Mouse (Mus musculus) liver, postnatal 0 days (tissue): Measurements from ENCODE around the gene Rasgef1c. TPM values are rescaled to one million over a fixed set of nuclear protein-coding genes. Genes with fewer than 3 reads are reported as not detected.

Source experiments
- ATAC-seq: fragments of 200-750 bp; cut with Nextera tagmentation; 2 replicates; pipeline ENCODE4 v1.8.0; 2017; ENCODE audit warnings: mild to moderate bottlenecking, moderate library complexity
- DNase-seq: peaks from one replicate; pipeline ENCODE4 v3.0.0-alpha.2; 2016
- H3K27ac ChIP-seq: fragments of 300-500 bp; sonication (generic); 2 replicates; pipeline ENCODE4 v1.5.1; 2014; ENCODE audit warnings: antibody characterized with exemption, moderate library complexity, mild to moderate bottlenecking, low read depth
- H3K27me3 ChIP-seq: fragments of 300-500 bp; sonication (generic); 2 replicates; pipeline ENCODE4 v1.6.1; 2014; ENCODE audit warnings: low read length, control low read depth, mixed read lengths; ENCODE audit not compliant: insufficient read depth
- H3K36me3 ChIP-seq: fragments of 300-500 bp; sonication (generic); replicated peaks from 2 replicates; pipeline ENCODE4 v1.6.1; 2014; ENCODE audit warnings: mild to moderate bottlenecking, control low read depth, low read length, moderate library complexity, mixed read lengths; ENCODE audit not compliant: insufficient read depth
- H3K4me1 ChIP-seq: fragments of 300-500 bp; sonication (generic); 2 replicates; pipeline ENCODE4 v1.6.1; 2014; ENCODE audit warnings: antibody characterized with exemption, mild to moderate bottlenecking, control low read depth; ENCODE audit not compliant: insufficient read depth
- H3K4me2 ChIP-seq: fragments of 300-500 bp; sonication (generic); 2 replicates; pipeline ENCODE4 v1.6.1; 2014; ENCODE audit warnings: low read depth, mild to moderate bottlenecking, low read length, moderate library complexity, mixed read lengths
- H3K4me3 ChIP-seq: fragments of 300-500 bp; sonication (generic); 2 replicates; pipeline ENCODE4 v1.5.1; 2014; ENCODE audit warnings: low read depth, low read length
- H3K9ac ChIP-seq: fragments of 300-500 bp; sonication (generic); replicated peaks from 2 replicates; pipeline ENCODE4 v1.6.1; 2014; ENCODE audit warnings: mild to moderate bottlenecking, moderate library complexity
- H3K9me3 ChIP-seq: fragments of 300-500 bp; sonication (generic); 2 replicates; pipeline ENCODE4 v1.6.1; 2016; ENCODE audit warnings: mild to moderate bottlenecking, control low read depth, low read length, mixed read lengths
- CTCF ChIP-seq: sonication (generic); IDR thresholded peaks from 2 replicates; pipeline ENCODE4 v1.5.1; 2016; ENCODE audit warnings: antibody characterized with exemption, low read depth
- EP300 ChIP-seq: IDR thresholded peaks from 2 replicates; pipeline ENCODE4 v1.6.1; 2016; ENCODE audit warnings: antibody characterized with exemption, low read depth, mild to moderate bottlenecking
- WGBS: fragments of 180-500 bp; shearing (Covaris S2); extraction: QIAGEN DNeasy Blood & Tissue Kit; methylation state at CpG from one replicate; pipeline ENCODE4 v1.1.7; 2014; ENCODE audit not compliant: insufficient replicate concordance; 5-methylcytosine and 5-hydroxymethylcytosine counted together
- polyA plus RNA-seq: library from polyadenylated mRNA; unstranded; fragments of >200 nt; fragmentation: Nextera tagmentation; extraction: Ambion mirVana; gene quantifications from 2 replicates; pipeline ENCODE4 v1.2.1, GENCODE M21; 2015

Gene Rasgef1c
- polyA plus RNA-seq, 1 experiment from 2014 or later: not detected

DNA sequence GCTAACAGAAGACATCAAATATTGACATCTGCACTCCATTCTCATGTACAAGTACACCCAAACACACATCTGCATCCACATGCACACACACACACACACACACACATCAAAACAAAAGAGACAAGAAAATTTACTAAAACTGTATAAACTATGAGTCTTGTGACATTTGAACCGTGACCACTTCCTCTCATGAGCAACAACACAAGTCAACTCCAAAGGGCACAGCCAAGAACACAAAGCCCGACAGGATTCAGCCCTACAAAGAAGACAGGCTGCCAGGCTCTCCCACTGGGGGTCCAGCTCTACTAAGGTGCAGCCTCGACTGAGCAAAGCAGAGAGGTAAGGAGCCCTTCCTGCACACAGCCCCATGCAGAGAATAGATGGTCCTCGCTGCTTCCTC lies 81.2 kb downstream of the Rasgef1c start:
- no peak for TF ChIP-seq EP300
- TF ChIP-seq CTCF: no peak
- H3K4me3 ChIP-seq: no peak overlapping the region
- no peaks in the 10 kb centered on the region for H3K9me3 ChIP-seq
- no peak overlapping the region for H3K9ac ChIP-seq
- WGBS: 31% methylated on average over 4 of the region's 4 CpGs
- H3K27ac ChIP-seq: peak overlapping the region; percentile 70
- no peak for DNase-seq
- no peak for ATAC-seq
- H3K36me3 ChIP-seq: no peaks in the 10 kb centered on the region
- no peaks in the 10 kb centered on the region for H3K27me3 ChIP-seq
- peaks cover 37% of the 10 kb centered on the region for H3K4me1 ChIP-seq
- no peak overlapping the region for H3K4me2 ChIP-seq

DNA sequence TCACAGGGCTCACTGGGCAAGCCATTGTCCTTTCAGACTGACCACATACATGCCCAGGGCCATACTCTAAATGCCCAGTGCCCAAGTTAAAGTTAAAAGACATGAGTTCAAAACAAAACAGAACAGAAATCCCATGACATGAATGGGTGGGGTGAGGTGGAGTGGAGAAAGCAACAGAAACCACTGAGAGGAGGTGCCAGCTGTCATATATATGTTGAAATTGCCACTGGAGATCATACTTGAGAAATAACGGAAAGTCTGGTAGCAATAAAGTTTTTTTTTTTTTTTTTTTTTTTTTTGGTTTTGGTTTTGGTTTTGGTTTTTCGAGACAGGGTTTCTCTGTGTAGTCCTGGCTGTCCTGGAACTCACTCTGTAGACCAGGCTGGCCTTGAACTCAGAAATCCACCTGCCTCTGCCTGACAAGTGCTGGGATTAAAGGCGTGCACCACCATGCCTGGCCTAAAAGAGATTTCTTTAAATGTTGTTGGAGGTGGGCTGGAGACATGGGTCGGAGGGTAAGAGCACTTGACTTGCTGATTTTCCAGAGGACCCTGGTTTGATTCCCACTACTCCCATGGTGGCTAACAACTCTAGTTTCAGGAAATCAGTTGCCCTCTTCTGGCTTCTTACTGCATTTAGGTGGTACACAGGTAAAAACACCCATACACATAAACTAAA lies 82.4 kb downstream of the Rasgef1c start:
- H3K36me3 ChIP-seq: no peaks in the 10 kb centered on the region
- no peak overlapping the region for H3K9ac ChIP-seq
- H3K27ac ChIP-seq: peak overlapping the region; percentile 71
- 60% methylated on average over 4 of the region's 4 CpGs for WGBS
- no peaks in the 10 kb centered on the region for H3K9me3 ChIP-seq
- no peak overlapping the region for H3K4me3 ChIP-seq
- TF ChIP-seq EP300 (no peak), CTCF (no peak)
- peak overlapping the region; percentile 38; the same call in 1 of the 2 replicates for H3K4me2 ChIP-seq
- ATAC-seq: no peak
- no peak for DNase-seq
- no peaks in the 10 kb centered on the region for H3K27me3 ChIP-seq
- peaks cover 37% of the 10 kb centered on the region for H3K4me1 ChIP-seq

DNA sequence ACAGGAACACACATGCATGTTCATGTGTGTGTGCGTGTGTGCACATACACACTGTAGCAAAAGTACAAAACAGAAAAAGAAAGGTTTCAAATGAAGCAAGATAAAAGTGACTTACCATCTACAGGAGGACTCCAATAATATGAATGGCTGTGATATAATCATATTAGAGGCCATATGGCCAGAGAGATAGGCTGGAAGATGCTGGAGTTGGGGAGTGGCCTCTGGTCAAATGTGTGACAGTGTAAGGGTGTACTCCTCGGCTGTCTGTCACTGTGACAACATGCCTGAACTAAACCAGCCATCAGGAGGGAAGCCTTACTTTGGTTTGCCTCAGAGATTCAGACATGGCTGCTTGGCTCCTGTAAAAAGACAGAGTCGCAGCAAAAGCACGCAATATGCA lies 83.4 kb downstream of the Rasgef1c start:
- no peak overlapping the region for H3K9ac ChIP-seq
- 56% methylated on average over 4 of the region's 4 CpGs for WGBS
- H3K27ac ChIP-seq: peak overlapping the region; percentile 71
- no peaks in the 10 kb centered on the region for H3K36me3 ChIP-seq
- peaks cover 35% of the 10 kb centered on the region for H3K4me1 ChIP-seq
- H3K9me3 ChIP-seq: no peaks in the 10 kb centered on the region
- ATAC-seq (peak; percentile 74), DNase-seq (peak; percentile 29)
- H3K4me3 ChIP-seq: no peak overlapping the region
- H3K4me2 ChIP-seq: peak overlapping the region; percentile 51
- H3K27me3 ChIP-seq: no peaks in the 10 kb centered on the region
- TF ChIP-seq CTCF (no peak), EP300 (peak; percentile 88)

DNA sequence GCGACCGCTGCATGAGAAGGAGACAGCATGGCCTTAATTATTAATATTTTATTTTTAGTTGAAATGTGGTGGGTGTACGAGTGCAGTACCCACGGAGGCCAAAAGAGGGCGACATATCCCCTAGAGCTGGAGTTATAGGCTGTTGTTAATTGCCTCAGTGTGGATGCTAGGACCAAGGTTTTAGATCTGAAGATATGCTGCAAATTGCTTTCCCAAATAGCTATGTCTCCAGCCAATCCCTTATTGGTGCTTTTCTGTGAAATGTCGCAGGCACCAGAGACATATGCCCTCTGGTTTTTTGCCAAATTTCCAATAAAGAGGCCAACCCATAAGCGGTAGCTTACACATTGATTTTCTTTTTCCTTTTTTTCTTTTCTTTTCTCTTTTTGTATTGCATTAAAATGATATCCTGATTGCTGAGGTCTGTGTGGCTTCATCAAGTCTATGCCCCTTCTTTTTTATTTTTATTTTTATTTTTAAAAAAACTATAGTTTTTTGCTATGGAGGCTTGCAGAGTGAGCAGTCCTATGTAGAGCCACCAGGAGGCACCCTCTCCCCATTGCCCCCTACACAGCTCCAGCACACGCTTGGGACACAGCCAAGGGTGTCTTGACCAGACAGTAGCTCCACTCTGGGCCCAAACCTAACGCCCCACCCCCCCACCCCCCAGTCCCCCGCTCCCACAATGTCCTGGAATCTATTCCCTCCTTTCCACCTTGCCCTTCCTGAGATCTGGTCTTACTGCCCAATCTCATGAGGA lies 84.8 kb downstream of the Rasgef1c start:
- TF ChIP-seq CTCF: peak; percentile 96
- TF ChIP-seq EP300: no peak
- Histone ChIP-seq H3K4me2 (no peak overlapping the region), H3K9ac (no peak overlapping the region), H3K27ac (no peak overlapping the region), H3K4me3 (no peak overlapping the region), H3K36me3 (no peaks in the 10 kb centered on the region), H3K9me3 (no peaks in the 10 kb centered on the region), H3K27me3 (no peaks in the 10 kb centered on the region), H3K4me1 (peaks cover 23% of the 10 kb centered on the region)
- DNase-seq (peak; percentile 81), ATAC-seq (peak; percentile 73)
- WGBS: 20% methylated on average over 10 of the region's 10 CpGs

DNA sequence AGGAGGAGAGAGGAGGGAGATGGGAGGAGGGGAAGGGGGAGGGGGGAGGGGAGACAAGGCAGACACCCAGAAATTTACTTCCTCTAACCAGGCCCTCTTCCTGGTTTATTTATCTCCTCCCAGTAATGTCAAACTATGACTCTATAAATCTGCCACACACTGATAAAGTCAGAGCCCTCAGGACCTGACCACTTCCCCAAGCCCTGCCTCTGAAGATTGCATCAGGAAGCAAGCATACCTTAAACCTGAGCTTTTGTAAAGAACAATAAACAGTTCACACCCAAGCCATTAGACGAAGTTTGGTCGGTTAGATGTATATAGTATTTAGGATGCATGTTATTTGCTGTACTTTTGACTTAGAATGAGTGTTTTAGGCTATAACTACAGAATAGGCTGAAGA lies 92.9 kb downstream of the Rasgef1c start:
- no peak overlapping the region for H3K27ac ChIP-seq
- no peak overlapping the region for H3K4me3 ChIP-seq
- no peaks in the 10 kb centered on the region for H3K9me3 ChIP-seq
- WGBS: 21% methylated on average over 2 of the region's 2 CpGs
- H3K4me2 ChIP-seq: no peak overlapping the region
- no peaks in the 10 kb centered on the region for H3K36me3 ChIP-seq
- DNase-seq: no peak
- peaks cover 21% of the 10 kb centered on the region for H3K4me1 ChIP-seq
- H3K9ac ChIP-seq: no peak overlapping the region
- no peaks in the 10 kb centered on the region for H3K27me3 ChIP-seq
- peak; percentile 78 for ATAC-seq
- TF ChIP-seq CTCF: no peak
- TF ChIP-seq EP300: no peak

DNA sequence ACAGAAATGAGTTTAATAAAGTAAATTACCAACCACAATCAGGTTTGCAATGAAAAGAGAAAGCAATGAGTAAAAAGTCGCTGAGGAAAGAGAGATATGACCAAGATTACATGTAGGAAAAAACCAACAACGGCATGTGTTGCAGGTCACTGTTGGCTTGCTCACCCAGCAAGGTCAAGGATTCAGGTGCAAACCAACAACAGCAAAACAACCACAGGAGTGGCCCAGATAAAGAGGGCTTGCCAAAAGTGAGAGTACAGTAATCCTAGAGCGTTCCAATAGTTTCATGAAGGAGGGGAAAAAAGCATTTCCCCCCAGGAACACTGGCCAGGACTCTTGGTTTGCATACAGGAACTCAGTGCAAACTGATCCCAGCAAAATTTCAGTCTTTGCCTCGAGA lies 94.8 kb downstream of the Rasgef1c start:
- 46% methylated on average over 4 of the region's 4 CpGs for WGBS
- Histone ChIP-seq H3K36me3 (no peaks in the 10 kb centered on the region), H3K9ac (no peak overlapping the region), H3K4me3 (no peak overlapping the region), H3K27ac (no peak overlapping the region), H3K27me3 (no peaks in the 10 kb centered on the region), H3K4me1 (peaks cover 21% of the 10 kb centered on the region), H3K4me2 (no peak overlapping the region), H3K9me3 (no peaks in the 10 kb centered on the region)
- TF ChIP-seq EP300 (no peak), CTCF (no peak)
- ATAC-seq: no peak
- no peak for DNase-seq
